Mouse (Mus musculus) lung, adult 2 months (tissue): Measurements from ENCODE around the gene Smo. TPM values are rescaled to one million over a fixed set of nuclear protein-coding genes. Genes with fewer than 3 reads are reported as not detected.

Source experiments
- DNase-seq: peaks from one replicate; pipeline ENCODE4 v3.0.0; 2022
- H3K4me1 ChIP-seq: fragments of 200-500 bp; 2 replicates; pipeline ENCODE4 v1.6.1; 2011; ENCODE audit warnings: low read length; ENCODE audit not compliant: control insufficient read depth, insufficient read depth
- H3K4me3 ChIP-seq: fragments of 200-500 bp; replicated peaks from 2 replicates; pipeline ENCODE3; 2011; ENCODE audit warnings: low read depth, mild to moderate bottlenecking, control low read depth, low read length; ENCODE audit errors: extremely low read depth
- CTCF ChIP-seq: fragments of 200-500 bp; IDR thresholded peaks from 2 replicates; pipeline ENCODE4 v1.5.1; 2011; ENCODE audit warnings: mild to moderate bottlenecking, low read length, control low read depth; ENCODE audit not compliant: insufficient read depth
- POLR2A ChIP-seq: fragments of 200-500 bp; IDR thresholded peaks from 2 replicates; pipeline ENCODE4 v1.6.1; 2011; ENCODE audit warnings: low read depth, mild to moderate bottlenecking, control low read depth, low read length, borderline replicate concordance; ENCODE audit errors: extremely low read depth
- WGBS: fragments of 180-500 bp; shearing (Covaris S2); methylation state at CpG from one replicate; pipeline ENCODE4 v1.1.7; 2018; 5-methylcytosine and 5-hydroxymethylcytosine counted together
- polyA plus RNA-seq: library from polyadenylated mRNA; depleted of rRNA; stranded (reverse); fragments of >200 nt; gene quantifications from 2 replicates; pipeline ENCODE4 v1.2.3, GENCODE M21; 2012; rRNA removed

Gene Smo
- polyA plus RNA-seq, 1 experiment: 41.2 TPM

- Histone ChIP-seq H3K4me1 (no peaks in the 10 kb centered on the region), H3K4me3 (no peak overlapping the region)
- 87% methylated on average over 3 of the region's 3 CpGs for WGBS
- no peak for DNase-seq
- TF ChIP-seq CTCF (no peak), POLR2A (no peak)
Measured at GRCm38 (mm10) chr6:29784413-29785021, 49.2 kb downstream of the Smo start.

DNA sequence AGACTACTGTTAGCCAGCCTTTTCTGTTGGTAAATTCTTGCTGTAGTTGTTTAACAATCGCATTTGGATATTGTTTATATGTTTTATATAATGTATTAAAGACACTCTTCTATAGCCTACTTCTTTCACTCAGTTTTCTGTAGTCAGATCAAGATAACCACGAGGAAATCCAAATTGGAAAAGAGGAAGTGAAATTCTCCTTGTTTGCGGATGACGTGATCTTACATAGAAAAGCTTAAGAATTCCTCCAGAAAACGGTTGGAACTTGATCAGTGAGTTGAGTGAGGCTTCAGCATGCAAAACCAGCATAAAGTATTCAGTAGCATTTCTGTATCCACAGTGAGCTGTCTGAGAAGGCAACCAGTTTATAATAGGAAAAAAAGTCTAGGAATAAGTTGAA, 50.5 kb downstream of the Smo start:
- Histone ChIP-seq H3K4me3 (no peak overlapping the region), H3K4me1 (no peaks in the 10 kb centered on the region)
- TF ChIP-seq POLR2A (no peak), CTCF (no peak)
- WGBS: 72% methylated on average over 5 of the region's 5 CpGs
- no peak for DNase-seq

GRCm38 (mm10) chr6:29788779-29789350, 53.6 kb downstream of the Smo start:
- Histone ChIP-seq H3K4me3 (no peak overlapping the region), H3K4me1 (no peaks in the 10 kb centered on the region)
- 66% methylated on average over 3 of the region's 3 CpGs for WGBS
- no peak for TF ChIP-seq POLR2A
- TF ChIP-seq CTCF: no peak
- DNase-seq: no peak

- TF ChIP-seq POLR2A: no peak
- TF ChIP-seq CTCF: no peak
- WGBS: 81% methylated on average over 3 of the region's 3 CpGs
Measured at GRCm38 (mm10) chr6:29790014-29790698, 54.9 kb downstream of the Smo start.

DNA sequence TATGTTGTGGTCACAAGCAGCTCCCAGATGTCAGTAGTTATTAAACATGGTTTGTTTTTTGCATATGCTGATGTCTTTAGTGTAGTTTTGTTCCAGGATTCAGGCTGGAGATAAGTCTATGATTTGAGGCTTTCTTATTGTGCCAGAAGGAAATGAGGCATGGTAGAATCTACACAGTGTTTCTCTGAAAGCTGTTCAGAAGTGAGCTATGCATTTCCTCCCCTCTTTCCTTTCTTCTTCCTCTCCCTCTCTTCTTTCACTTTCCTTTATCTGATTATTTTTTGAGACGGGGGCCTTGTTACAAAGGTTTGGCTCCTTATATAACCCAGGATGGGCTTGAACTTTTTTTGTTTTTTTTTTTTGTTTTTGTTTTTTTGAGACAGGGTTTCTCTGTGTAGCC, 58.2 kb downstream of the Smo start:
- no peak for DNase-seq
- Histone ChIP-seq H3K4me1 (no peaks in the 10 kb centered on the region), H3K4me3 (no peak overlapping the region)
- WGBS: 29% methylated on average over 1 of the region's 1 CpGs
- no peak for TF ChIP-seq CTCF
- no peak for TF ChIP-seq POLR2A

More at GRCm38 (mm10) chr6:29790014-29790698, 54.9 kb downstream of the Smo start:
- no peak for DNase-seq
- no peak overlapping the region for H3K4me3 ChIP-seq
- H3K4me1 ChIP-seq: no peaks in the 10 kb centered on the region

DNA sequence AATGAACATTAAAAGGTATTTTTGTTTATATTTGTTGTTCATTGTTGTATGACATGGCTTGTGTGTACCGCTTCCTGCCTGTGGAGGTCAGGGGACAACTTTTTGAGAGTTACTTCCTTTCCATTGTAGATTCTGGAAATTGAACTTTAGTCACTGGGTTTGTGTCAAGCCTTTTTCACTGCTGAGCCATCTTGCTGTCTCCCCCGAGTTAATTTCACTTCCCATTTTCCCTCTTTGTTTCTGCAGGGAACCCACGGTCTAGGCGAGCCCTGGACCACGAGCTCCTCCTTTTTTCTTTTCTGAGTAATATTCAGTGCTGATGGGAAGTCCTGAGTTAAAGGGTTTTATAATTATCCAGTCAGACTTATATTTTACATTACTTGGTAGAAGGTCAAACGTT, 59.3 kb downstream of the Smo start:
- TF ChIP-seq CTCF: no peak
- no peak for TF ChIP-seq POLR2A
- DNase-seq: no peak
- H3K4me3 ChIP-seq: no peak overlapping the region
- no peaks in the 10 kb centered on the region for H3K4me1 ChIP-seq
- WGBS: 73% methylated on average over 6 of the region's 6 CpGs

GRCm38 (mm10) chr6:29802979-29803378, 67.7 kb downstream of the Smo start:
- H3K4me3 ChIP-seq: no peak overlapping the region
- TF ChIP-seq POLR2A (no peak), CTCF (no peak)
- no peak for DNase-seq
- H3K4me1 ChIP-seq: no peaks in the 10 kb centered on the region
- WGBS: 86% methylated on average over 1 of the region's 1 CpGs

DNA sequence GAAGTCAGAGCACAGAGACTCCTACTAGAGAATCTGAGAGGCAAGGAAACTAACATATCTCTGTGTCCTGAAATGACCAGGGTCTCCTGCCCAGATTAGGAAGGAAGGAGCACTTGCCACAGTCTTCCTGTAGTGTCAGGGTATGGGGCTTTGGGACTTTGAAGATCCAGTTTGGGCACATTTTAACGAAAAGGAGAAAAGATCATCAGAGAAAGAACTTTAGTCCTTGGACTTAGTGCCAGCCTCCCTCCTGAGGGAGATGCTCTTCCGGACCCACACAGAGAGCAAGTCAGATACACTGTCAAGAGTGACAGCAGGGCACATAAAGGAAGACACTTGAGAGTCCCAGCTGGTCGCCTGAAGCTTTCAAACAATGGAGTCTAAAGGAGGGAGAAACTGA, 68.7 kb downstream of the Smo start:
- Histone ChIP-seq H3K4me3 (no peak overlapping the region), H3K4me1 (no peaks in the 10 kb centered on the region)
- DNase-seq: no peak
- 69% methylated on average over 3 of the region's 3 CpGs for WGBS
- no peak for TF ChIP-seq CTCF
- TF ChIP-seq POLR2A: no peak

- no peaks in the 10 kb centered on the region for H3K4me1 ChIP-seq
Measured at GRCm38 (mm10) chr6:29805381-29805780, 70.1 kb downstream of the Smo start.

More at GRCm38 (mm10) chr6:29805381-29805780, 70.1 kb downstream of the Smo start:
- no peak for DNase-seq
- H3K4me3 ChIP-seq: no peak overlapping the region
- 84% methylated on average over 2 of the region's 2 CpGs for WGBS
- TF ChIP-seq CTCF (no peak), POLR2A (no peak)

Other genes starting within 250 kb of the Smo start
- gene Kcp, start 227.6 kb upstream of the Smo start, polyA plus RNA-seq: 8.8 and 12.3 TPM in 2 replicates
- gene Irf5, start 208.9 kb upstream of the Smo start, polyA plus RNA-seq: 35.2 and 36.6 TPM in 2 replicates
- gene Tnpo3, start 125.6 kb upstream of the Smo start, polyA plus RNA-seq: 36.9 and 42.4 TPM in 2 replicates
- 2.6 and 2.7 TPM in 2 replicates for gene Tspan33, start 41.3 kb upstream of the Smo start, polyA plus RNA-seq
- gene Ahcyl2, start 32.5 kb downstream of the Smo start, polyA plus RNA-seq: 53.5 and 69.7 TPM in 2 replicates
- gene Strip2, start 181.5 kb downstream of the Smo start, polyA plus RNA-seq: 0.79 and 0.89 TPM in 2 replicates